Mouse (Mus musculus): ENCODE measurements around the gene Vmn1r217. TPM values are rescaled to one million over a fixed set of nuclear protein-coding genes. Genes with fewer than 3 reads are reported as not detected.

The Vmn1r217 gene
- polyA plus RNA-seq, 2 experiments: not detected

DNA sequence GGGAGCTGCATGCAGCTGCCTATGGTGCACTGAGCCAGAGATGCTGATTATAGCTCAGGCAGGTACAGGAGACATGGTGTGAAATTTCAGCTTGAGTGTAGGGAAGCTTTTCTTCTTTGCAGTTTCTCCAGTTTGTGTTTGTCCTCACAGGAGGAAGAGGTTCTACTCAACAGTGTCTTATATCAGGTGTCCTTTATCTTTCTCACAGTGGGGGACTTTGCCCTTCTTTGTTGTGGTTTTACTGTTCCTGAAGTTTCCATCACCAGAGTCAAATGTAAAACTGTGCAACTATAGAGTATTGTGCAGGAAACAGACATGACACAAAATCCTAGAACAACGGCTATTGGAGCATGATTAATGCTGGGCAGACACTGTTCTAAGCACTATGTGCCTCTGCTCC lies 15.5 kb upstream of the Vmn1r217 start:
- TF ChIP-seq EP300 (IDR thresholded peaks at IDR 0.05; ENCODE audit: low read depth): no peak
- no peak for TF ChIP-seq CTCF (IDR thresholded peaks at IDR 0.05; ENCODE audit: low read depth)
- no peaks in the 10 kb centered on the region for H3K27me3 ChIP-seq (ENCODE audit: control insufficient read depth, insufficient read depth, low read length)
- no peak overlapping the region for H3K9ac ChIP-seq (replicated peaks)
- DNase-seq (ENCODE audit: low read depth in 3 of 3, low spot score in 3 of 3) (no peak), ATAC-seq (ENCODE audit: insufficient read depth) (no peak)
- H3K4me3 ChIP-seq (ENCODE audit: insufficient read depth in 1 of 2, low read depth in 2 of 2, low read length in 2 of 2): no peak overlapping the region
- no peak overlapping the region for H3K27ac ChIP-seq
- no peaks in the 10 kb centered on the region for H3K36me3 ChIP-seq (replicated peaks; ENCODE audit: control insufficient read depth, insufficient read depth, low read depth)
- H3K4me2 ChIP-seq (ENCODE audit: low read depth): no peak overlapping the region
- H3K9me3 ChIP-seq (ENCODE audit: control insufficient read depth, low read length): no peaks in the 10 kb centered on the region
- H3K4me1 ChIP-seq (replicated peaks; ENCODE audit: control insufficient read depth in 2 of 2, insufficient read depth in 2 of 2, low read length in 1 of 2): no peaks in the 10 kb centered on the region
- WGBS (ENCODE audit: insufficient replicate concordance): 62% methylated on average over 1 of the region's 1 CpGs

DNA sequence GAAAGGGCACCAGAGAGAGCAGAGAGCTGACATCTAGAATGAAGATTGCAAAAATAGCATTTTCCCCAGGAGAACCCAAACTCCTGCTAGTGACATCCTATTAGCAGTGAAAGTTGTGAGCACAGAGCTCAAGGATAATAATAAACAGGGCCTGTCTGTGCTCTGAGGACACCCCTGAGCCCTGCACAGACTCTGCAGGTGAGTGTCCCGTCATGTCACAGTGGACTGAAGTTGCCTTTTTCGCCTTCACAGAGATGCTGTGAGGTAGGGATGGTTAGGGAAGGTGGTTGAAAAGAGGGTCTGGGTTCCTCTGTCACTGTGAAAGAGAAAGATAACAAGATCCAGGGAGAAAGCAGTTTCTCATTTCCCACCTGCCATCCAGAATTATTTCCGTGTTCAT lies 15.1 kb upstream of the Vmn1r217 start, which contains the start of gene Vmn1r218:
Vmn1r218 (plus strand) TSS at position 57 of the 400 bp plus-strand sequence.
- no peaks in the 10 kb centered on the region for H3K27me3 ChIP-seq (ENCODE audit: control insufficient read depth, insufficient read depth, low read length)
- 52% methylated on average over 3 of the region's 3 CpGs for WGBS (ENCODE audit: insufficient replicate concordance)
- no peak for ATAC-seq (ENCODE audit: insufficient read depth)
- H3K4me3 ChIP-seq (ENCODE audit: insufficient read depth in 1 of 2, low read depth in 2 of 2, low read length in 2 of 2): no peak within 1 kb of the TSS
- H3K9me3 ChIP-seq (ENCODE audit: control insufficient read depth, low read length): no peaks in the 10 kb centered on the region
- no peak within 1 kb of the TSS for H3K4me2 ChIP-seq (ENCODE audit: low read depth)
- DNase-seq (ENCODE audit: low read depth in 3 of 3, low spot score in 3 of 3): no peak
- TF ChIP-seq CTCF (IDR thresholded peaks at IDR 0.05; ENCODE audit: low read depth) (no peak), EP300 (IDR thresholded peaks at IDR 0.05; ENCODE audit: low read depth) (no peak)
- H3K36me3 ChIP-seq (replicated peaks; ENCODE audit: control insufficient read depth, insufficient read depth, low read depth): no peaks in the 10 kb centered on the region
- H3K27ac ChIP-seq: no peak within 1 kb of the TSS
- H3K4me1 ChIP-seq (replicated peaks; ENCODE audit: control insufficient read depth in 2 of 2, insufficient read depth in 2 of 2, low read length in 1 of 2): no peaks in the 10 kb centered on the region
- H3K9ac ChIP-seq (replicated peaks): no peak within 1 kb of the TSS

DNA sequence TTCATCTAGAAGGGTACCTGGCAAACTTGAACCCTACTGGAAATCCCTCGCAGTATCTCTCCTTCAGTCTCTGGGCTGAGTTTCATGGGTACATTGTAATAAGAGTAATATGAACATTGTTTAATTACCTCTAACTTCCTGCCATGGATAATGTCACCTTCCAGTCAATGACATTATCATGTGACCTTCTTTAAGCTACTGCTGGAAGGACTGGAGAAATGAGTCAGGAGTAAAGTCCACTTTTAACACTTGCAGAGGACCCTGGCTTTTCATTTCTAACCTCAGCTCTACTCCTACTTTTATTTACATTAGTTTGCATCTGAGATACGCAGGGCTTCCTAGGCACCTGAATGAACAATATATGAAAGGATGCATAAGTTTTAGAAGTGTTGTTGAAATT lies 2.6 kb upstream of the Vmn1r217 start:
- no peak overlapping the region for H3K4me2 ChIP-seq (ENCODE audit: low read depth)
- no peak for ATAC-seq (ENCODE audit: insufficient read depth)
- TF ChIP-seq CTCF (IDR thresholded peaks at IDR 0.05; ENCODE audit: low read depth) (no peak), EP300 (IDR thresholded peaks at IDR 0.05; ENCODE audit: low read depth) (no peak)
- no peaks in the 10 kb centered on the region for H3K27me3 ChIP-seq (ENCODE audit: control insufficient read depth, insufficient read depth, low read length)
- WGBS (ENCODE audit: insufficient replicate concordance): 52% methylated on average over 2 of the region's 2 CpGs
- H3K4me3 ChIP-seq (ENCODE audit: insufficient read depth in 1 of 2, low read depth in 2 of 2, low read length in 2 of 2): no peak overlapping the region
- no peaks in the 10 kb centered on the region for H3K36me3 ChIP-seq (replicated peaks; ENCODE audit: control insufficient read depth, insufficient read depth, low read depth)
- no peak for DNase-seq (ENCODE audit: low read depth in 3 of 3, low spot score in 3 of 3)
- no peaks in the 10 kb centered on the region for H3K9me3 ChIP-seq (ENCODE audit: control insufficient read depth, low read length)
- no peak overlapping the region for H3K27ac ChIP-seq
- H3K9ac ChIP-seq (replicated peaks): no peak overlapping the region
- no peaks in the 10 kb centered on the region for H3K4me1 ChIP-seq (replicated peaks; ENCODE audit: control insufficient read depth in 2 of 2, insufficient read depth in 2 of 2, low read length in 1 of 2)

DNA sequence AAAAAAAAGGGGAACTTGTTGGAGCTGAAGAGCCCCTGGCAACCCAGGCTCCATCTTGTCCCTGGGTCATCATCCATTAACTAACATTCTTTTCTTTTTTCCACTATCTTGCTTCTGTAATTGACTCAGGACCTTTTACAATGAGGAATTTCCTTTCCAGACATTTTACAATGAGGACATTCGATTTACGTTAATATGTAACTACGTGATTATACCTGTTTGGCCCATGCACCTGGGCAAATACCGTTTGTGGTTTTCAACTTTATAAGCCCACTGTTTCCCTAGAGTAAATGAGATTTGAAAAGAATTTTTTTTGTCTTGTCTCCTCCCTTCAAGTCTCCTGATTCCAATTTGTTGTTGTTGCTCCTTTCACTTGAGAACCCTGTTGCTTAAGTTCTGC lies 23.6 kb downstream of the Vmn1r217 start:
- Histone ChIP-seq H3K4me2 (ENCODE audit: low read depth) (no peak overlapping the region), H3K27ac (no peak overlapping the region), H3K36me3 (replicated peaks; ENCODE audit: control insufficient read depth, insufficient read depth, low read depth) (no peaks in the 10 kb centered on the region), H3K4me3 (ENCODE audit: insufficient read depth in 1 of 2, low read depth in 2 of 2, low read length in 2 of 2) (no peak overlapping the region), H3K4me1 (replicated peaks; ENCODE audit: control insufficient read depth in 2 of 2, insufficient read depth in 2 of 2, low read length in 1 of 2) (no peaks in the 10 kb centered on the region), H3K9me3 (ENCODE audit: control insufficient read depth, low read length) (no peaks in the 10 kb centered on the region), H3K27me3 (ENCODE audit: control insufficient read depth, insufficient read depth, low read length) (no peaks in the 10 kb centered on the region), H3K9ac (replicated peaks) (no peak overlapping the region)
- ATAC-seq (ENCODE audit: insufficient read depth) (no peak), DNase-seq (ENCODE audit: low read depth in 3 of 3, low spot score in 3 of 3) (no peak)
- TF ChIP-seq EP300 (IDR thresholded peaks at IDR 0.05; ENCODE audit: low read depth) (no peak), CTCF (IDR thresholded peaks at IDR 0.05; ENCODE audit: low read depth) (no peak)
- 69% methylated on average over 4 of the region's 4 CpGs for WGBS (ENCODE audit: insufficient replicate concordance)

DNA sequence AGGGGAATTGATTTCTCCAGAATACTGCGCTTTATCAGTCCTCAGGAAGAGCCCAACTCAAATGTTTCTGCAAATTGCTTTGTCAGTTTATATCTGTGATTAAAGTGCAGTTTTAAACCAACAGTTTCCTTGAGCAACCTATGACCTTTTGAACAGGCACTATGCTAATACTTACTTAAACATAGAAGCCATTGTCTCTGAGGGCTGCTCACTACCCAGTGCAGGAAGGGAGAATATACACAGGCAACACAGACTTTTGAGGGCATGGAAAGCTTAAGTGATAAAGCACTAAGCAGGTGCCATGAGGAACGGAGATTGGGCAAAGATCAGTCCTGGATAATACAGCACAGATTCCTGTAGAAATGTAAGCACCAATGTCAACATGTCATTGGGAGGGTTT lies 48.7 kb downstream of the Vmn1r217 start:
- TF ChIP-seq EP300 (IDR thresholded peaks at IDR 0.05; ENCODE audit: low read depth): no peak
- no peak for TF ChIP-seq CTCF (IDR thresholded peaks at IDR 0.05; ENCODE audit: low read depth)
- Histone ChIP-seq H3K4me1 (replicated peaks; ENCODE audit: control insufficient read depth in 2 of 2, insufficient read depth in 2 of 2, low read length in 1 of 2) (no peaks in the 10 kb centered on the region), H3K9ac (replicated peaks) (no peak overlapping the region), H3K4me2 (ENCODE audit: low read depth) (no peak overlapping the region), H3K9me3 (ENCODE audit: control insufficient read depth, low read length) (no peaks in the 10 kb centered on the region), H3K36me3 (replicated peaks; ENCODE audit: control insufficient read depth, insufficient read depth, low read depth) (no peaks in the 10 kb centered on the region), H3K27ac (no peak overlapping the region), H3K4me3 (ENCODE audit: insufficient read depth in 1 of 2, low read depth in 2 of 2, low read length in 2 of 2) (no peak overlapping the region), H3K27me3 (ENCODE audit: control insufficient read depth, insufficient read depth, low read length) (no peaks in the 10 kb centered on the region)
- DNase-seq (ENCODE audit: low read depth in 3 of 3, low spot score in 3 of 3) (no peak), ATAC-seq (ENCODE audit: insufficient read depth) (no peak)
- WGBS (ENCODE audit: insufficient replicate concordance): 62% methylated on average over 2 of the region's 2 CpGs
